Mouse (Mus musculus) cerebral cortex, adult 2 months (tissue): ENCODE measurements around the gene Slc3a2.

Experiments used
- WGBS: fragments of 180-500 bp; shearing (Covaris S2); methylation state at CpG from one replicate; pipeline ENCODE4 v1.1.7; 2018; 5-methylcytosine and 5-hydroxymethylcytosine counted together

Gene Slc3a2

GRCm38 (mm10) chr19:8727495-8728114, 4.4 kb upstream of the Slc3a2 start:
- 42% methylated on average over 5 of the region's 5 CpGs for WGBS

DNA sequence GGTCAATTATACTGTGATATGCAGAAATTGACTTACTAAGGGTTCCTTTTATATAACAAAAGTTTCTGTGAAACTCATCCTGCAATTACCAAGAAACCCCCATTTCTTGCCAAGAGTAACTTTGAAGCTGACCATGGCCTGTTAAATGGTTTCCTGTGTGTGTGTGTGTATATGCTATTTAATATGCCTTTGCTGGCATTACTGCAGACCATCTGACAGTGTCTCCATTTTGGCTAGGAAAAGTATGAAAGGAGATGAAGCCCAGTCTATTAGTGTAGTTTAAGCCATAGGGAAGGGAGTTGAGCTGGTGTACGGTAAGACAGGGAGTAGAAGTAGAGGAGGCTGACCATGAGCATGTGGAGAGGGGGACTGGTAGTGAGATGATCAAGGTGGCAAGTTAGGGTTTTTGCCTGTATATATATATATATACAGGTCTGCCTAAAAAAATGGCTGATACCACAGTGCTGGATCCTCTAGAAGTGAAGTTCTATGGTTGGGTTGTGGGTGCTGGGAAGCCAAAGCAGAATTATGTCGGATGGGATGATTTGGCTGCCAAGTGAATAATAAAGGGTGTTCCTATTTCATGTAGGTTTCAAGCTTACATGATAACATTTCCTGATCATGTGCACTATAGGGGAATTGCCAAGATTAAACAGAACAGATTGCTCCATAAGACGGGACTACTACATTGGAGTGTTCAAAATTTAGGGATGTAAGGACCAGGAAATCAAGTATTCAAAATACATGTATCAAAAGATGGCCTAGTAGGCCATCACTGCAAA, 3.6 kb upstream of the Slc3a2 start:
- 37% methylated on average over 3 of the region's 3 CpGs for WGBS

GRCm38 (mm10) chr19:8725081-8725613, 2.0 kb upstream of the Slc3a2 start:
- WGBS = 52% methylated on average over 4 of the region's 4 CpGs

DNA sequence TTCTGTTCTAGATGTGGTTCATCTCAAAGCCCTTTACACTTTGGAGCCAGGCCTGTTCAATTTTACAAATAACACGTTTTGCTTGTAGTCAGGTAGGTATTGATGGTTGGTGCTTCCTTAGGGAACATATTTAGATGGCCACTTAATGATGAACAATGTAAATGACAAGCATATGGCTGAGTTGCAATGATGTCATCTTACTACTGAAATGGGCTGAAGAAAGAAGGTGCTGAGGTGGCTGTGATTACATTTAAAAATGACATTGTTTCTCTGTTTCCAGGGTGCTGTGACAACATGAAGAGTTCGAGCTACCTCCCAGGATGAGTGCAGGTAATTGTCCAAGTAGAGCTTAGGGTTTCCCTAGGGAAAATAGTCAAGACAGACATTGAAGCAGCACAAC, 1.2 kb upstream of the Slc3a2 start:
- WGBS = 7% methylated on average over 2 of the region's 2 CpGs

DNA sequence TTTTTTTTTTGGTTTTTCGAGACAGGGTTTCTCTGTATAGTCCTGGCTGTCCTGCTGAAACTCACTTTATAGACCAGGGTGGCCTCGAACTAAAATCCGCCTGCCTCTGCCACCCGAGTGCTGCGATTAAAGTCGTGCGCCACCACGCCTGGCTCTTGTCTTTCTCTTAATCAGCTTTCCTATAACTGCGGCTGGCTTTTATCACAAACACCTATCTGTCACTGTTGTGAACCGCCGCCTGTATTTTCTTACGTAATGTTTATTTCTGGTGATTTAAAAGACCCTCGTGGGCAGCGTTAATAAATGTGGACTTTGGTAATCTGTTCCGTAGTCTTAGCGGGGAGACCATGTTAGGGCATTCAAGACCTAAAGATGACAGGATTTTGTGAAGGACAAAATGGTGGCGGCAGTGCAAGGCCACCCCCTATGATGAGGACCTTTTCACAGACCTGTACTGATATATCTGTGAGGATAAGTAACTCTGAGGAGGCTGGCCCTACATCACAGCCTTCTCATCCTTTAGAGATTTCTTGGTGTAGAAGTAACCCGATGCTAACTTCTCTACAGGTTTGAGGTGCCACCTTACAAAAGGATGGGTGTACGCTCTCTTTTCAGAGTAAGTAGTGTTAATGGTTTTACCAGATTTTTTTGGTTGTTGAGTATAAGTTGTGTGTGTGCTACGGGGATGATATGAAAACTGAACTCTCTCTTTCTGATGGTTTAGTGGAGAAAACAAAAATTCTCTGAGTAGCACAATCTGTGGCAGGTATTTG, 591 bp upstream of the Slc3a2 start:
- WGBS = 1% methylated on average over 20 of the region's 20 CpGs

GRCm38 (mm10) chr19:8722559-8722906, 636 bp downstream of the Slc3a2 start:
- 1% methylated on average over 5 of the region's 5 CpGs for WGBS

- WGBS = 40% methylated on average over 4 of the region's 4 CpGs
Observed at GRCm38 (mm10) chr19:8722021-8722420, 1.1 kb downstream of the Slc3a2 start.

- WGBS = 55% methylated on average over 1 of the region's 1 CpGs
Observed at GRCm38 (mm10) chr19:8721378-8721777, 1.8 kb downstream of the Slc3a2 start.

GRCm38 (mm10) chr19:8718357-8718756, 4.8 kb downstream of the Slc3a2 start:
- WGBS = 47% methylated on average over 3 of the region's 3 CpGs

DNA sequence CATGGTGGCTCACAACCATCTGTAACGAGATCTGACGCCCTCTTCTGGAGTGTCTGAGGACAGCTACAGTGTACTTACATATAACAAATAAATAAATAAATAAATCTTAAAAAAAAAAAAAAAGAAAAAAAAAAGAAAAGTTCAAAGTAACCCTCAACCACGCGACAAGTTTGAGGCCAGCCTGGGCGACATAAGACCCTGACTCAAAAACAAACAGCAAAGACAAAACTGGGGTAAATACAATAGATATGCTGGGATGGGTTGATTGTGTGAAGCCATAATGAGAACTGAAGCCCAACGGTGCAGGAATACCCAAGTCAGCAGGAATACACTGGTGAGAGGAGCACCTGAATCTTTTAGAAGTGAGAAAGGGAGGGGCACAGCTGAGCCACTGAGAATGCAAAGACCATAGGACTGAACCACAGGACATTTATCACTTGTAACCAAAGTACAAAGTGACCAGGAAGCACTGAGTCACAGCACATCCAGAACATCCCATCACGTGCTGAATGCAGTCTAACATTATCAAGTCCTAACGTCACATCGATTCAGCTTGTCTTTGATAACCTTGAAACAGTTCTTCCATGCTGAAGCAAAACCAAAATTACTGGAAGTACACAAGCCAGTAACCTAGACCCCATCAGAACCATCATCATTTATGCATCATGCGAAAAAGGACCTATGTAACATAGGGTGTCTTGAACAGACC, 6.2 kb downstream of the Slc3a2 start:
- WGBS = 69% methylated on average over 10 of the region's 10 CpGs

- WGBS = 64% methylated on average over 10 of the region's 10 CpGs
Observed at GRCm38 (mm10) chr19:8715868-8716766, 7.1 kb downstream of the Slc3a2 start.

DNA sequence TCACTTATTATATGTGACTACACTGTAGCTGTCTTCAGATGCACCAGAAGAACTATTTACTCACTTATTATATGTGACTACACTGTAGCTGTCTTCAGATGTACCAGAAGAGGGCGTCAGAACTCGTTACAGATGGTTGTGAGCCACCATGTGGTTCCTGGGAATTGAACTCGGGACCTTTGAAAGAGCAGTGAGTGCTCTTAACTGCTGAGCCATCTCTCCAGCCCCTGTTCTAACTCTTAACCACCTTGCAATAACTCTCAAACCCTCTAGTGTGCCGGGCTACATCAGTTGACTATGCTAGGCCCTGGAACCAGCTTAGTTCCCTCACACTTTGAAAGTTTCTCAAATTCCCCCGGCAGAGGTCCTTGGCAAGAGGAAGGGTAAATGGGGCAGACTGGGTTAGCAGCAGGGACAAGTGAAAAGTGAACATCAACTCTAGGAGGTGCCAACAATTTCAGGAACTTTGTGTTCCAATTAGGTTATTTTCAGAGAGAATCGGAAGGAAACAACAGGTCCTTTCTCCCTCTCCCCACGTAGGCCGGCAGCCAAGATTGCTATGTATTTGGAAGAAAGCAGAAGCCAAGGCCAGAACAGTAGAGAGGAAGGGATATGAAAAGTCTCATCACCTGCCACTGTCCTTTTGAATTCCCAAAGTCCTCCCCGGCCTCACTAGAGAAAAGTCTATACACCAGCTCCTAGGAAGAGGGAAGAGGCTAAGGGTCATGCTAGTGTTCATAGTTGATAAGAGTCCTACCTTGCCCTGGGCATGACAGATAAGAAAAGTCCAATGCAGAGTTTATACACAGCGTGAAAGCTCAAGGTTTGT, 8.3 kb downstream of the Slc3a2 start:
- WGBS = 56% methylated on average over 10 of the region's 10 CpGs

DNA sequence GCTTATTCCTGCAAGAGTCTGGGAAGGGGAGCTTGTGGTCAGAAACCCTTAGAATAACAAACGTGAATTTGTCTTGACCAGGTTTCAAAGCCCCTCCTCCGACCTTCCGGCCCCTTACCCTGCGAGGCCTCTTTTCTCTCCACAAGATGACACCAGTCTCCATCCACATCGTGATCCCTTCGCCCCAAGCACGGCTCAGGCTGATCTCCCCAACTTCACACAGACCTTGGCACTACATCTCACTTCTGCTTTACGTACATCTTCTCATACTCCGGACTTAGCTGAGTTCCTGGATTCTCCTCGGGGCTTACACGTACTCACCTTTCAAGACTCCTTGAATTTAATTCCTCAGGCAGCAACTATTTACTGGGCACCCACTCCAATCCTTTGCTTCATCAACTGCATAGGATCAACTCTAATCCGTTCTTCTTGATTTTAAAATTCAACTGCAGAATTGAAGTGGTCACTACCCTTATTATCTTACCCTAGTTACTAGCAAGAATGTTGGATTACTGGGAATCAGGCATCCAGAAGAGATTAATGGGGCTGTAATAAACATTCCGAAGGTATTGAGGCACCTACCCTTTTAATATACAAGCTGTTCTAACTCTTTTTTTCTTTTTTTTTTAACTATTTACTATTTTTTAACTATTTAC, 9.0 kb downstream of the Slc3a2 start:
- 6% methylated on average over 13 of the region's 13 CpGs for WGBS

DNA sequence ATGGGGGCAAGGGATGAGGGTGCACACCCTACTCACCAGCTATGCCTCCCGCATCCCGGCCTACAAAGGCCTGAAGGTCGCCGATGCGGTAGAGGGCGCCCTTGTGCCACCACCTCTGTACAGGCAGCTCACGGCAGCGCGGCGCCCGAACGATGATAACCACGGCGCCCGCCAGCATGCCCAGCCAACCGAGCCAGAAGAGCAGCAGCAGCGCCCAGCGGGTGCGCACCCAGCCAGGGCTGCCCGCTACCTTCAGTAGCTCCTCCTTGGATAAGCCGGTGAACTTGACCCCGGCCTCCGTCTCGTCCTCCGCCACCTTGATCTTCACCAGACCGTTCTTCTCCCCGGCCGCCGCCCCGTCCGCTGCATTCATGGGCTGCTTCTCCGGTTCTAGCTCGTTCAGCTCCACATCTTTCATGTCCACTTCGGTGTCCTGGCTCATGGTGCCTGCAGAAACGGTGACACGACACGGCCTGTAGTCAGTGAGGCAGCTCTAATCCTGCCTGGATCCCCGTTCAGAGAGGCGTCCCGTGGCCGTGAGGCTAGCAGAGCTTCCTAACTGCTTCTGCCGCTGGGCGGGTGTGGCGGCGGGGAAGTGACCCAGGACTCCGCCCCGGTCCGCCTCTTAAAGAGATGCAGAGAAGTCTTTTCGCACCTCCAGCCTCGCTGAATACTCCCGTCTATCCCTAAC, 9.7 kb downstream of the Slc3a2 start:
- under 1% methylated on average over 51 of the region's 51 CpGs for WGBS

- WGBS = 1% methylated on average over 13 of the region's 13 CpGs
Observed at GRCm38 (mm10) chr19:8712870-8713305, 10.3 kb downstream of the Slc3a2 start.

DNA sequence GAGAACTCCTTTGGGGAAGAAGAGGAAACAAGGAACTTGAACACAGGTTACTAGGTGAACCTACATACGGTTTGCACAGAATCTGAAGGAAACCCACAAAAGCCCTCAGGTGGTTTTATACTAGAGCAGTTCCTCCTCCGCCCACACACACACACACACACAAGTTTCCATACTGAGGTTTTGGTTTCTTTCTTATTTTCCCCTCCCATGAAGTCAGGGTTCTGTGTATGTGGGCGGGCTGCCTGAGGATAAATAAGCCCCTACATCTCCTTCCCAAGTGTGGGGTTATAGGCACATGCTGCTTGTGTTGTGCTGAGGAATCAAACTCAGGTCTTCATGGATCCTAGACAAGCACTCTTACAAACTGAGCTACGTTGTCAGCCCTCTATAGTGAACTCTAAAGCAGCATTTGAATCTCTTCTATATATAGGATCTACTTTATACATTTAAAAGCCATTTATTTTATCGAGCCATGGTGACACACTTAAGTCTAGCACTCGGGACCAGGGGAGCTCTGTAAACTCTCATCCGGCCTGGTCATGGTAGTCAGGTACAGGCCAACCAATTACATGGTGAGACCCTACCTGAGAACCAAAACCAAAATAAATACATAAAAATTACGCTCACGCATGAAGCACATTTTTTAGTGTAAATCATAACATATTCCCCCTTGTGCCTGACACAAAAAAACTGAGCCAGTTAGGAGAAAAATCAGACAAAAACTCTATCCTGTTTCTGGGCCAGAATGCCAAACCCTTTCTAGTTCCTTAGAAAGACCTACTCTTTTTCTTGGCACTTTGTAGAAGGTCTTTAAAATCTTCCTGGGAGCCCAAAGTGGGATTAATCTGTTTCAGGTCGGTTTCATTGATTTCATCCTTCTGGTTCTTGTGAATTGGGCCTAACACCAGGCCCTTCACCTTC, 11.0 kb downstream of the Slc3a2 start:
- WGBS = 41% methylated on average over 10 of the region's 10 CpGs

- 33% methylated on average over 4 of the region's 4 CpGs for WGBS
Observed at GRCm38 (mm10) chr19:8711506-8711905, 11.7 kb downstream of the Slc3a2 start.

DNA sequence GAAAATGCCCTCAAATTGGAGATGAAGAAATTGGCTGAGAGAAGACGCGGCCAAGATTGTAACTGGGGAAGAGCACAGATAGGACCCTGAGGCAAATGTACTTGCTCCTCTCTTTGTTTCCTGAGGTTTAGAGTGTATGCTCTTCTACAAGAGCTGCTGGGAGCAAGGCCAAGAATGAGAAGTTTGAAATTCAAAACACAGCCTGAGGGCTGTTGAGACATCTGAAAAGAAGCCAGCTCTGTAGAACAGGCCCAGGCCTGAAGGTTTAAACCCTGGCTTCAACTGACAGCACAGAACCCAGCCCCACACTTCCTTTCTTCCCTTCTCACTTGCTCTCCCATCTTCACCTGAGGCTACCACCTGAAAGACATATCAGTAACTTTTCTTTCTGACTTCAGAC, 13.1 kb downstream of the Slc3a2 start:
- 57% methylated on average over 2 of the region's 2 CpGs for WGBS
